In the genomic region with DNA sequence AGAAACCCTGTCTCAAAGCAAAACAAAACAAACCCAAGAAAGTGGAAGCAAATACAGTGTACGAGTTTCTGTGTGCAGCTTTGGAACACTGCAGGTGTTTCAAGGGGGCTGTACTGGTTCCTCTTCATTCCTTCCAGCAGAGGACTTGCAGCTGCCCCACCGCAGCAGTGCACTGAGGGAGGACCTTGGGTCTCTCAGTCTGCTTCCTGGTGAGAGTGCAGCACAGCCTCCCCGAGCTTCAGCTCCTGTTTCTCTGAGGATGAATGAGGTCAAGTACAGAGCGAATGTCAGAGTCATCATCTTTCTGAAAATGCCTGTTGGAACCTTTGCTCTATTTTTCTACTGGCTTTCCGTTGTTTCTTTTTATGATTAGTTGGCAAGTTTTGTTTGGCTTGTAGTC, we compare ENCODE assay signal across 17 mouse cellular contexts. TPM values are rescaled to one million over a fixed set of nuclear protein-coding genes. Genes with fewer than 3 reads are reported as not detected.
A peak's percentile ranks its signal among the peaks of the same experiment; 100 is the strongest.
DNase-seq lines count a peak whose midpoint lies in the region; ATAC-seq lines count a peak whose summit lies in the region.
"Had no signal": no experiment of that assay in that cellular context is flagged by ENCODE, and none has a peak within 500 bp of the region (broad histone marks: within the 10 kb centered on the region; RNA-seq: fewer than 3 reads in every experiment).

No protein-coding gene starts in this region.

- no peaks in the 10 kb centered on the region for H3K27me3 ChIP-seq in embryonic facial prominence, embryonic 14.5 days (replicated peaks; ENCODE audit: control insufficient read depth, insufficient read depth, low read length)
- no peaks in the 10 kb centered on the region for H3K27me3 ChIP-seq in embryonic facial prominence, embryonic 10.5 days (replicated peaks; ENCODE audit: low read depth, poor library complexity, severe bottlenecking)
- no peaks in the 10 kb centered on the region for H3K27me3 ChIP-seq in kidney, embryonic 16.5 days (ENCODE audit: insufficient read depth, low read length)
- H3K27me3 ChIP-seq in midbrain, embryonic 10.5 days (ENCODE audit: low read depth, poor library complexity, severe bottlenecking): no peaks in the 10 kb centered on the region
- H3K27me3 ChIP-seq: embryonic facial prominence, embryonic 15.5 days; heart, embryonic 15.5 days; liver, embryonic 12.5 days; neural tube, embryonic 13.5 days had no signal

- peak; percentile 23 for DNase-seq in embryonic facial prominence, embryonic 14.5 days (ENCODE audit: low spot score)
- no peak for DNase-seq in embryonic facial prominence, embryonic 10.5 days (ENCODE audit: low spot score)
- DNase-seq in kidney, postnatal 10 days: peak; percentile 24
- peak; percentile 37 for DNase-seq in adrenal gland, postnatal 25 days
- DNase-seq in thymus, postnatal 14 days: peak; percentile 63
- DNase-seq in midbrain, embryonic 10.5 days (ENCODE audit: low spot score): no peak
- no peak for DNase-seq in cerebellum, adult 8-10 months
- DNase-seq: right cerebral cortex, postnatal 4 days had no signal

- 60% methylated on average over 5 of the region's 5 CpGs for WGBS in embryonic facial prominence, embryonic 14.5 days
- 75% methylated on average over 5 of the region's 5 CpGs for WGBS in embryonic facial prominence, embryonic 10.5 days
- WGBS in kidney, embryonic 16.5 days: 56% methylated on average over 5 of the region's 5 CpGs
- 78% methylated on average over 5 of the region's 5 CpGs for WGBS in midbrain, embryonic 10.5 days

- H3K4me1 ChIP-seq in embryonic facial prominence, embryonic 14.5 days (ENCODE audit: control insufficient read depth, insufficient read depth, low read length): no peaks in the 10 kb centered on the region
- peaks cover 4% of the 10 kb centered on the region; the same call in 1 of the 2 replicates for H3K4me1 ChIP-seq in embryonic facial prominence, embryonic 10.5 days
- no peaks in the 10 kb centered on the region for H3K4me1 ChIP-seq in kidney, embryonic 16.5 days (ENCODE audit: insufficient read depth, low read length)
- H3K4me1 ChIP-seq in midbrain, embryonic 10.5 days: peaks cover 2% of the 10 kb centered on the region
- H3K4me1 ChIP-seq: embryonic facial prominence, embryonic 15.5 days; heart, embryonic 15.5 days; limb, embryonic 10.5 days; liver, embryonic 12.5 days; neural tube, embryonic 13.5 days had no signal

- H3K9me3 ChIP-seq in embryonic facial prominence, embryonic 14.5 days (ENCODE audit: control insufficient read depth, low read length): no peaks in the 10 kb centered on the region
- H3K9me3 ChIP-seq in embryonic facial prominence, embryonic 10.5 days: no peaks in the 10 kb centered on the region
- H3K9me3 ChIP-seq in kidney, embryonic 16.5 days (ENCODE audit: low read length): no peaks in the 10 kb centered on the region
- H3K9me3 ChIP-seq in midbrain, embryonic 10.5 days (replicated peaks): no peaks in the 10 kb centered on the region
- H3K9me3 ChIP-seq: embryonic facial prominence, embryonic 15.5 days; heart, embryonic 15.5 days; limb, embryonic 10.5 days; liver, embryonic 12.5 days; neural tube, embryonic 13.5 days had no signal

- H3K4me3 ChIP-seq in embryonic facial prominence, embryonic 14.5 days (ENCODE audit: low read depth, low read length): no peak overlapping the region
- no peak overlapping the region for H3K4me3 ChIP-seq in embryonic facial prominence, embryonic 10.5 days
- H3K4me3 ChIP-seq in kidney, embryonic 16.5 days (ENCODE audit: low read length): no peak overlapping the region
- H3K4me3 ChIP-seq in midbrain, embryonic 10.5 days: no peak overlapping the region
- H3K4me3 ChIP-seq: embryonic facial prominence, embryonic 15.5 days; heart, embryonic 15.5 days; limb, embryonic 10.5 days; liver, embryonic 12.5 days; neural tube, embryonic 13.5 days had no signal

- no peak overlapping the region for H3K27ac ChIP-seq in embryonic facial prominence, embryonic 14.5 days (replicated peaks; ENCODE audit: low read depth, low read length)
- no peak overlapping the region for H3K27ac ChIP-seq in embryonic facial prominence, embryonic 10.5 days (replicated peaks)
- H3K27ac ChIP-seq in kidney, embryonic 16.5 days (ENCODE audit: low read length): no peak overlapping the region
- no peak overlapping the region for H3K27ac ChIP-seq in midbrain, embryonic 10.5 days (replicated peaks)
- H3K27ac ChIP-seq: embryonic facial prominence, embryonic 15.5 days; heart, embryonic 15.5 days; hindbrain, embryonic 14.5 days; limb, embryonic 10.5 days; liver, embryonic 12.5 days; neural tube, embryonic 13.5 days had no signal

- ATAC-seq in embryonic facial prominence, embryonic 14.5 days (ENCODE audit: low read depth): no peak
- ATAC-seq in kidney, embryonic 16.5 days (ENCODE audit: low FRiP score, low TSS enrichment): no peak
- ATAC-seq: forebrain, embryonic 14.5 days; intestine, postnatal 0 days; liver, embryonic 12.5 days had no signal

- no peaks in the 10 kb centered on the region for H3K36me3 ChIP-seq in embryonic facial prominence, embryonic 14.5 days (ENCODE audit: control insufficient read depth, insufficient read depth, low read length)
- peaks cover 14% of the 10 kb centered on the region; the same call in 1 of the 2 replicates for H3K36me3 ChIP-seq in embryonic facial prominence, embryonic 10.5 days (replicated peaks)
- no peaks in the 10 kb centered on the region for H3K36me3 ChIP-seq in kidney, embryonic 16.5 days (ENCODE audit: insufficient read depth, low read length)
- H3K36me3 ChIP-seq in midbrain, embryonic 10.5 days: peaks cover 17% of the 10 kb centered on the region
- H3K36me3 ChIP-seq: embryonic facial prominence, embryonic 15.5 days; heart, embryonic 15.5 days; neural tube, embryonic 13.5 days had no signal

- no peak overlapping the region for H3K9ac ChIP-seq in embryonic facial prominence, embryonic 14.5 days (ENCODE audit: low read depth, low read length)
- H3K9ac ChIP-seq in kidney, embryonic 16.5 days (replicated peaks; ENCODE audit: low read length): no peak overlapping the region
- H3K9ac ChIP-seq: embryonic facial prominence, embryonic 15.5 days; heart, embryonic 15.5 days; hindbrain, embryonic 14.5 days; liver, embryonic 12.5 days; neural tube, embryonic 13.5 days had no signal

- H3K4me2 ChIP-seq in embryonic facial prominence, embryonic 14.5 days (ENCODE audit: low read depth, low read length): no peak overlapping the region
- H3K4me2 ChIP-seq in kidney, embryonic 16.5 days (replicated peaks; ENCODE audit: low read depth, low read length): no peak overlapping the region
- H3K4me2 ChIP-seq: embryonic facial prominence, embryonic 15.5 days; heart, embryonic 15.5 days; hindbrain, embryonic 14.5 days; liver, embryonic 12.5 days; neural tube, embryonic 13.5 days had no signal

RNA-seq across cellular contexts. Expression of a gene that starts 12.5 kb away (rescaled TPM):
- 39.9 and 50.0 TPM in 2 replicates for polyA plus RNA-seq in embryonic facial prominence, embryonic 14.5 days (2014; fragmentation: Nextera tagmentation; extraction: Ambion mirVana)
- 54.4 and 56.8 TPM in 2 replicates for polyA plus RNA-seq in embryonic facial prominence, embryonic 10.5 days (2016; fragmentation: Nextera tagmentation; extraction: Ambion mirVana)
- 47.5 and 54.2 TPM in 2 replicates for polyA plus RNA-seq in kidney, embryonic 16.5 days (2015; fragmentation: Nextera tagmentation; extraction: Ambion mirVana)
- total RNA-seq in adrenal gland, postnatal 25 days (2021): 83.0 and 104 TPM in 2 replicates
- 59.6 and 66.2 TPM in 2 replicates for polyA plus RNA-seq in midbrain, embryonic 10.5 days (2016; fragmentation: Nextera tagmentation; extraction: Ambion mirVana)

RNA-seq across cellular contexts. Expression of a gene that starts 25.2 kb away (rescaled TPM):
- polyA plus RNA-seq in embryonic facial prominence, embryonic 14.5 days (2014; fragmentation: Nextera tagmentation; extraction: Ambion mirVana): 63.6 and 69.6 TPM in 2 replicates
- 71.4 and 73.5 TPM in 2 replicates for polyA plus RNA-seq in embryonic facial prominence, embryonic 10.5 days (2016; fragmentation: Nextera tagmentation; extraction: Ambion mirVana)
- polyA plus RNA-seq in kidney, embryonic 16.5 days (2015; fragmentation: Nextera tagmentation; extraction: Ambion mirVana): 67.8 and 69.8 TPM in 2 replicates
- 38.2 and 38.3 TPM in 2 replicates for total RNA-seq in adrenal gland, postnatal 25 days (2021)
- polyA plus RNA-seq in midbrain, embryonic 10.5 days (2016; fragmentation: Nextera tagmentation; extraction: Ambion mirVana): 106 and 132 TPM in 2 replicates

Comparison
In these comparisons a context has a peak if more than half of its experiments do, and no peak if none do; other contexts are left out.
1. DNase-seq: peak in embryonic facial prominence, embryonic 14.5 days (single experiment), kidney, postnatal 10 days (single experiment), adrenal gland, postnatal 25 days (single experiment) and thymus, postnatal 14 days (single experiment); none in embryonic facial prominence, embryonic 10.5 days (single experiment), midbrain, embryonic 10.5 days (single experiment) and cerebellum, adult 8-10 months (single experiment).